Mouse (Mus musculus) right cerebral cortex, postnatal 14 days (tissue): ENCODE results near the gene Neurod2.

Experiments
- DNase-seq: peaks from one replicate; pipeline ENCODE4 v3.0.0; 2022

Neurod2 gene

DNA sequence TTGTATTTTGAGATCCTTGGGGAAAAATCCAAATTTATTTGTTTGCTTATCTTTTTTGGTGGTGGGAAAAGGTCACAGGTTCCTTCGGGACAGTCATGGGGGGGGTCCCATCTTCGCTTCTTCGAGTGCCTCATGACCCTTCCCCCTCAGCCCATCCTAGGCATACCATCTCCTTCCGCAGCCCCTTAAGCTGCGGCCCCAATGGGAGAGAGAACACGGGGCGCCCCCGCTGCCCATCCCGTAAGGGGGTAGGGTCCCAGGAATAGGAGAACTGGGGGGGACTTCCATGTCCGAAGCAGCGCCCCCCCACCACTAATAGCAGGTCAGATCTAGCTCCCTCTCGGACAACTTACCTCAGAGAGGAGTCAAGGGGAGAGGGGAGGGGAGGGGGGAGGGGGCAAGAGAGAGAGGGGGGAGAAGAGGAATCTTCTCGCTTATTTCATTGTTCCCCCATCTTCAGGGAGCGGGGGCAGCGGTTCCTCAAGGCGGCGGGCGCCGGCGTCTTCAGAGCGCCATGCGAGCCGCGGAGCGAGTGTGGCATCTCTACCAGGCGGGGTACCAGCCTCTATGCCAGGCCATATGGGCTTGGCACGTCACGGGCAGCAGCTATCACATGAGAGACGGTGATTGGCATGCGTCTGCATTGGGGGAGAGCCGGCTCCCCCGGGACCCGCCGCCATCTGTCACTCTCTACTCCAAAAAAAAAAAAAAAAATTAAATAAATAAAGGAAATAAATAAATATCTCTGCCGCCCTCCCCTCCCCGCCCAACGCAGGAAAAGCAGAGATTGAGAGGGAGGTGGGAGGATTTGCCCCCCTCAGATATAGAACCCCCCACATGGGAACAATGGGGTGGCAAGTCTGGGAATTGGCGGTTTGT is at the start of gene Neurod2:
Neurod2 (minus strand) TSS at position 568 of the 879 bp plus-strand sequence.
- DNase-seq: peak; percentile 79

GRCm38 (mm10) chr11:98377787-98378186 is 48.3 kb upstream of the Neurod2 start:
- no peak for DNase-seq

DNA sequence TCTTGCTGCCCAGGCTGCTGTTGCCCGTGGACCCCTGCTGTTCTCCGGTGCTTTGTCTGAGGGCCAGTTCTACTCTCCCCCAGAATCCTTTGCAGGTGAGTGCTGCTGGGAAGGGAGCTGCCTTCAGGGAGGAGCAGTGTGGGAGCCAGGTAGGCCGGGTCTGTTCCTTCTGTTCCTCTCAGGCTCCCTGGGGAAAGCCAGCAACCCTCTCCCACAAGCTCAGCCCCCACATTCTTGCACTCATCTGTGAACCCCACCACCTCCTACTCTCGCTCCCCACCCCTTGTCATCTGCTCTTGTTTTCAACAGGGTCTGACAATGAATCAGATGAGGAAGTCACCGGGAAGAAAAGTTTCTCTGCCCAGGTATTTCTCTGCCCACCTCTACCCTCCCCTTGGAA is 47.3 kb upstream of the Neurod2 start:
- no peak for DNase-seq

- DNase-seq: no peak
These were observed 44.8 kb upstream of the Neurod2 start for GRCm38 (mm10) chr11:98374266-98374665.

GRCm38 (mm10) chr11:98373244-98373643 is 43.8 kb upstream of the Neurod2 start:
- no peak for DNase-seq

GRCm38 (mm10) chr11:98372406-98372805 is 43.0 kb upstream of the Neurod2 start:
- peak; percentile 72 for DNase-seq

- no peak for DNase-seq
These were observed 42.2 kb upstream of the Neurod2 start for GRCm38 (mm10) chr11:98371556-98372240.

GRCm38 (mm10) chr11:98370588-98370987 is 41.1 kb upstream of the Neurod2 start:
- DNase-seq: no peak

GRCm38 (mm10) chr11:98369337-98369736 is 39.9 kb upstream of the Neurod2 start:
- no peak for DNase-seq

- DNase-seq: no peak
These were observed 38.4 kb upstream of the Neurod2 start for GRCm38 (mm10) chr11:98367863-98368186.

DNA sequence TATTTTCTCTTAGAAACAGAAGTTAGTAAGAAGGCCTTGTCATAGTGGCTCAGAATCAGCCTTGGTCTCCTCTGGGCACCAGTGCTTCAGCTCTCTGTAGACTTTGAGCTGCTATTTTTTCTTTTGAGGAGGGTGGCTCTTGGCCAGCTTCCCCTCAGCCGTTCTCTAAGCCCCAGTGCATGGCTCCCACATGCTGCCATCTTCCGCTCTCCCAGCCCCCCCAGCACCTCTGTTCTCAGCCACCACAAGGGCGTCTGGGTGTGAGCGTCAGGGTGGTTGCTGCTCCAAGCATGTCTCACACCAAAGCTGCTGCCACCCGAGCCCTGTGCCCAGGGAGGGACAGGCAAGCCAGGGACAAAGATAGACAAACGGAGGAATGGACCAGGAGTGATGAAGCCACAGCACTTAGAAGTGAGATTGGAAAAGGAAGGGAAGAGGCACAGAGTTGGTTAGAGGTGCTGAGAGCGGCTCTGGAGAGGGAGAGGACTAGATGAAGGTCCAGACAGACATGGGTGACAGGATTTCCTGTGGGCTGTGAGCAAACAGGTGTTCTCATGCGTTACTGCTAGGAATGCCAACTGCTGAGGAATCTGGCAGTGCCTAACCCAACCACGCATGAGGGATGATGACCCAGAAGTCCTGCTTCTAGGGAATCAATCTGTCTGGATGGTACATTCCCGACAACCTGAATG is 37.9 kb upstream of the Neurod2 start:
- DNase-seq: peak; percentile 59

- DNase-seq: no peak
These were observed 36.8 kb upstream of the Neurod2 start for GRCm38 (mm10) chr11:98366290-98366689.

- no peak for DNase-seq
These were observed 35.0 kb upstream of the Neurod2 start for GRCm38 (mm10) chr11:98364410-98364809.

- DNase-seq: no peak
These were observed 34.4 kb upstream of the Neurod2 start for GRCm38 (mm10) chr11:98363817-98364216.

- DNase-seq: no peak
These were observed 31.5 kb upstream of the Neurod2 start for GRCm38 (mm10) chr11:98360866-98361521.

GRCm38 (mm10) chr11:98358161-98359083 is 29.0 kb upstream of the Neurod2 start, which contains the start of gene Stard3:
Stard3 (plus strand) TSS chr11:98358368.
- peak; percentile 85 for DNase-seq

DNA sequence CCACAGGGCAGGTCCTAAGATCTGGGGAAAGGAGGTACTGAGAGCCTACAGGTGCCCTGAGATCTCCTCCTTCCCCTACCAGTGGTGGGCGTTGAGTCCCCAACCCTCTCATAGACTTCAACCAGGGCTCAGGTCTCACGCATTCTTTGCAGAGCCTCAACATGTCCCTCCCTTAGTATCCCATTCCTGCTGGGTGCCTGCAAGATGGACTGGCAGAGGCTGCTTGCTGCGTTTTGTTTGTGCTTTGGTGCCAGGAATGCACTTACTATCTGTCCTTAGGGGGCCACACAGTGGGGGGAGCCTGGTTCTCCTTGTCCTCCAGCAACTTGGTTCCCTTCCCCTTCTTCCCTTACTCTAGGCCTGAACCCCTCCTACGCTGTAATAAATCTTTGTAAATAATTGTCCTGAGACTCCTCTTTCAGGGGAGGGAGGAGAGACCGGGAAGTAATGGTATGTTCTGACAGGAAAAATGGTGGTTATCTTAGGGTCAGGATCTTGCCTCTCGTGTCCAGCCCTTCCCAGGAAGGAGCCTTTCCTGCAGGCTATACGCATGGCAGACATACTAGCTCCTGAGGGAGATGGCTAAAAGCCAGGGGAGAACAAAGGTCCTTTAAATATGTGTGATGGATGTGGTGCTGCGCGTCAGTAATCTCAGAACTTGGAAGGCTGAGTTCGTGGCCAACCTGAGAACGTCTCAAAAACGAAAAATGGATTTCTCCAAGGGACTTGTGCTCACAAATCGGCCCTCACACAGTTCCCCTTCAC is 28.1 kb upstream of the Neurod2 start:
- DNase-seq: no peak

GRCm38 (mm10) chr11:98356625-98357394 is 27.4 kb upstream of the Neurod2 start:
- DNase-seq: no peak

DNA sequence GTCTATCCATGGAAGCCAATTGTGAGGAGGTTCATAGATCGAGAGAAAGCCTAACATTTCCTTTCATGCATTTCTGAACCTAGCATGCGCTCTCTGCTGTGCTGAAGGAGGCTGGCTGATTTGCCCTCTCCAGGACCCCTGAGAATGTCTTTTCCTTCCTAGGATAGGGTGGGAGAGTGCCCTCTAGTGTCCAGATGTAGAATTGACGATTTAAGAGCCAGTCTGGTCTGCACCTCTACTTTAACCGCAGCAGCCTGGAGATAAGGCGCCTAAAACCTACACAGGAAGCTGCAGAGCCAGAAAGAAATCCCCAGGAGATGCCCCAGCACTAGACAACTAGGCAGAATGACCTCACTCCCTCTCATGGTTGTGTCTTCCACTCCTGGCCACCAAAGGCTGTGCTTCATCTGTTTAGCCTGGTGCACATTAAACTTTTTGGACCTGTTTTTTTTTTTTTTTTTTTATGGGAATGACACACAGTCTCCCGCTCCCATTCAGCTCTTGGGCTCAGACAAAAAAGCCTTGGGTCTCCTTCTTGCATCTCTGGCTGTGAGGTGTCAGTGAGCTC is 26.4 kb upstream of the Neurod2 start:
- no peak for DNase-seq

DNA sequence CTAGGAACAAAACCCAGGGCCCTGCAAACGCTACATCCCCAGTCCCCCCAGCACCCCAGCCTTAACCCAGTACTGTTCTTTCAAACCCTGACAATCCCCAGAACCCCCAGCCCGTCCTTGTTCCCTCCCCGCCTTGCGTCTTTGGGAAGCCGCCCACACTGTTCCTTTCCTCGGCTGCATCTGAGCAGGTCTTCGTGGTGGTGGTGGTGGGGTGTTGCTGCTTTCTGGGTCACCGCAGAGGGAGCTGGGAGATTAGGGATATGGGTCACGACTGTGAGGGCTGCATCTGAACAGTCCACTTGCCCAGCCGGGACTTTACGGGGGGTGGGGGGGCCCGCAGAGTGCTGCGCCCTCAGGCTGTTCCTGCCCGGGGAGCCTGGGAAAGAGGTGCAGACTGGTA is 25.0 kb upstream of the Neurod2 start:
- DNase-seq: no peak
